Mouse (Mus musculus): ENCODE measurements around the gene Fahd1. TPM values are rescaled to one million over a fixed set of nuclear protein-coding genes. Genes with fewer than 3 reads are reported as not detected.
A peak's percentile ranks its signal among the peaks of the same experiment; 100 is the strongest.

Gene Fahd1
- polyA plus RNA-seq, 1 experiment from 2014 or later: 16.0 TPM

- Histone ChIP-seq H3K27ac (no peak overlapping the region), H3K36me3 (ENCODE audit: poor library complexity, severe bottlenecking) (peaks cover 59% of the 10 kb centered on the region), H3K4me1 (peaks cover 49% of the 10 kb centered on the region), H3K4me3 (no peak overlapping the region), H3K9me3 (replicated peaks) (no peaks in the 10 kb centered on the region), H3K4me2 (no peak overlapping the region), H3K27me3 (no peaks in the 10 kb centered on the region), H3K9ac (no peak overlapping the region)
- 87% methylated on average over 12 of the region's 12 CpGs for WGBS
- ATAC-seq: no peak
Observed at GRCm38 (mm10) chr17:24892785-24893184, 42.6 kb upstream of the Fahd1 start.

DNA sequence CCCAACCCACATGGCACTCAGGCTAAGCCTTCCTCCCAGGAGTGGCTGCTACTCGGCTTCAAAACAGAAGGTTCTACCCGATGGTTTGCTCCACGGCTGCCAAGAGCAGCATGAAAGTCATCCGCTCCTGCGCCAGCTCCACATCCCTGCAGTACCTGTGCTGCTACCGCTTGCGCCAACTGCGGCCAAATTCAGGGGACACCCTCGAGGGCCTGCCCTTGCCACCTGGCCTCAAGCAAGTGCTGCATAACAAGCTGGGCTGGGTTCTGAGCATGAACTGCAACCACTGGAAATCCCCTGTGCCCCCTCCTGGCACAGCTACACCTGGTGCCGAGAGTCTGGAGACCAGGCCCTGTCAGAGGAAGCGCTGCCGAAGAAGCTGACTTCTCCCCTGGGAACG is 41.2 kb upstream of the Fahd1 start:
- peaks cover 51% of the 10 kb centered on the region for H3K36me3 ChIP-seq (ENCODE audit: poor library complexity, severe bottlenecking)

DNA sequence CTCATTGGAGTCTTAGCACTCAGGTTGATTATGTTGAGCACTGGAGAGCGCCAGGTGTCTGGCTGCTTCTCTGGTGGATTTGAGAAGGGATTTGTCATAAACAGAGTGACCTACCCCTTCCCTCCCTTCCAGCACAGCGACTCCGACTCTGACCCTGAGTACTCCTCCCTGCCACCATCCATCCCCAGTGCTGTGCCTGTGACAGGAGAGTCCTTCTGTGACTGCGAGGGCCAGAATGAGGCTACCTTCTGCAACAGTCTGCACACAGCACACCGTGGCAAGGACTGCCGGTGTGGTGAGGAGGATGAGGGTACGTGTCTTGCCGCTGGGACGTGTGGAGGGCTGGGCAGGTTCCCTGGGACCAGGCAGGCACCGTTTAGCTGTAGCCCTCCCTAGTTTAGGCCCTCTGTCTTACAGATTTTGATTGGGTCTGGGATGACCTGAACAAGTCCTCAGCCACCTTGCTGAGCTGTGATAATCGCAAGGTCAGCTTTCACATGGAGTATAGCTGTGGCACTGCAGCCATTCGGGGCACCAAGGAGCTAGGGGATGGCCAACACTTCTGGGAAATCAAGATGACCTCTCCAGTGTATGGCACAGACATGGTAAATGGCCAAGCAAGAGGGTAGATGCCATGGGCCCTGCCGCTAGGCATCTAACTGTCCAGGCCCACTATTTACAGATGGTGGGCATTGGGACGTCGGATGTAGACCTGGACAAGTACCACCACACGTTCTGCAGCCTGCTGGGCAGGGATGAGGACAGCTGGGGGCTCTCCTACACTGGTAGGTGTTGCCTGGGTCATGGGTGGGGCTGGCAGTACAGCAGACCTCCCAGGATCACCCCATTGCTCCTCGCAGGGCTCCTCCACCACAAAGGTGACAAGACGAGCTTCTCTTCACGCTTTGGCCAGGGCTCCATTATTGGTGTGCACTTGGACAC is 40.3 kb upstream of the Fahd1 start:
- no peaks in the 10 kb centered on the region for H3K27me3 ChIP-seq
- H3K9me3 ChIP-seq (replicated peaks): no peaks in the 10 kb centered on the region
- no peak overlapping the region for H3K4me2 ChIP-seq
- H3K4me3 ChIP-seq: no peak overlapping the region
- no peak overlapping the region for H3K9ac ChIP-seq
- ATAC-seq: no peak
- H3K36me3 ChIP-seq (ENCODE audit: poor library complexity, severe bottlenecking): peaks cover 51% of the 10 kb centered on the region
- H3K27ac ChIP-seq: no peak overlapping the region
- H3K4me1 ChIP-seq: peaks cover 39% of the 10 kb centered on the region
- 89% methylated on average over 19 of the region's 19 CpGs for WGBS

More for the DNA sequence above, 41.2 kb upstream of the Fahd1 start:
- Histone ChIP-seq H3K27me3 (no peaks in the 10 kb centered on the region), H3K27ac (no peak overlapping the region), H3K9ac (no peak overlapping the region), H3K4me2 (no peak overlapping the region), H3K4me1 (peaks cover 43% of the 10 kb centered on the region), H3K4me3 (no peak overlapping the region), H3K9me3 (replicated peaks) (no peaks in the 10 kb centered on the region)
- ATAC-seq: no peak
- WGBS: 91% methylated on average over 13 of the region's 13 CpGs

- no peaks in the 10 kb centered on the region for H3K27me3 ChIP-seq
- H3K9ac ChIP-seq: no peak overlapping the region
- H3K4me3 ChIP-seq: no peak overlapping the region
- peaks cover 35% of the 10 kb centered on the region for H3K4me1 ChIP-seq
- no peak overlapping the region for H3K27ac ChIP-seq
- no peaks in the 10 kb centered on the region for H3K9me3 ChIP-seq (replicated peaks)
- no peak for ATAC-seq
- no peak overlapping the region for H3K4me2 ChIP-seq
- peaks cover 56% of the 10 kb centered on the region for H3K36me3 ChIP-seq (ENCODE audit: poor library complexity, severe bottlenecking)
- WGBS: 97% methylated on average over 3 of the region's 3 CpGs
Observed at GRCm38 (mm10) chr17:24888862-24889261, 38.7 kb upstream of the Fahd1 start.

GRCm38 (mm10) chr17:24887291-24888080 is 37.3 kb upstream of the Fahd1 start:
- Histone ChIP-seq H3K4me3 (peak overlapping the region; percentile 92), H3K27ac (0 out of 2 replicates have a peak overlapping the region, but pooled peaks have one; percentile 44), H3K4me1 (peaks cover 28% of the 10 kb centered on the region), H3K9me3 (replicated peaks) (no peaks in the 10 kb centered on the region), H3K27me3 (no peaks in the 10 kb centered on the region), H3K9ac (peak overlapping the region; percentile 86), H3K4me2 (peak overlapping the region; percentile 90), H3K36me3 (ENCODE audit: poor library complexity, severe bottlenecking) (peaks cover 57% of the 10 kb centered on the region)
- 68% methylated on average over 18 of the region's 18 CpGs for WGBS
- ATAC-seq: no peak

- WGBS: under 1% methylated on average over 18 of the region's 18 CpGs
- no peaks in the 10 kb centered on the region for H3K9me3 ChIP-seq (replicated peaks)
- peak; percentile 40; the same call in 1 of the 2 replicates for ATAC-seq
- no peaks in the 10 kb centered on the region for H3K27me3 ChIP-seq
- peak overlapping the region; percentile 90 for H3K4me2 ChIP-seq
- peaks cover 56% of the 10 kb centered on the region for H3K36me3 ChIP-seq (ENCODE audit: poor library complexity, severe bottlenecking)
- H3K4me3 ChIP-seq: peak overlapping the region; percentile 92
- peaks cover 28% of the 10 kb centered on the region for H3K4me1 ChIP-seq
- H3K27ac ChIP-seq: peak overlapping the region; percentile 44
- peak overlapping the region; percentile 86 for H3K9ac ChIP-seq
Observed at GRCm38 (mm10) chr17:24886932-24887271, 36.7 kb upstream of the Fahd1 start.

DNA sequence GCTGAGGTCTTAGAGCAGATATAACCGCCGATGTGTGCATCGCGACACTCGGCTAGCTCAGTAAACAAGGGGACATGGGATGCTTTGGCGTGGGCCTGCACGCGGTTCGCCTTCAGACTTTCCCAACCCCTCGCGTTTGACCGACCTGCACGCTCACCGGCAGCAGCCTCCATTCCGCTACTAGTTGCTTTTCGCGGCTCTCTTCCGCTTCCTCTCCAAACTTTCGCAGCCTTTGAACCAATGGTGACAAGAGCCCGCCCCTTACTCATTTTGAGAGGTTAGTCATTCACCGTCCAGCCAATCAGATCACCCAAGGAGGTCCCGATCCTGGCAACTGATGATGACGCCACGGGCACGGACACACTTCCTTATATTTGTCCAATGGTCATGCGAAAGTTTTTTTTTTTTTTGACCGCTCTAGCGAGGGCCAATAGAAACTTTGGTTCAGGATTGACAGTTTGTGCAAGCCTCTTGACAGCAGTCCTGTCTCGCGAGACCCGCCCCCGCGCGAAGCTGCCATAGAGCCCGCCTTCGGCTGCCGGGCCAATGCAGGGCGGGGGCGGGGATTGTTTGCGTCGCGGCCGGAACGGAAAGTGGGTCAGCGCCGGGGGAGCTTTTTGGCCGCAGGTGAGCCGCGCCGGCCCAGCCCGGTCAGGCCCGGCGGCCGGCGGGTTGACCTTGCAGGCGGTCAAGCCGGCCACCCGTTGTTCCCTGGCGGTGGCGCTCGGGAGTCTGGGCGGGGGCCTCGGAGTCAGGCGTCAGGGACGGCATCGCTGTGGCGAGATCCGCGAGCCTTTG is 36.2 kb upstream of the Fahd1 start, which contains the start of the genes Nubp2 and Spsb3:
TSS of gene Nubp2 (minus strand) at position 216 of the 798 bp plus-strand sequence.
TSS of gene Spsb3 (plus strand) at position 510 of the 798 bp plus-strand sequence.
- WGBS: under 1% methylated on average over 69 of the region's 69 CpGs
- H3K27me3 ChIP-seq: no peaks in the 10 kb centered on the region

DNA sequence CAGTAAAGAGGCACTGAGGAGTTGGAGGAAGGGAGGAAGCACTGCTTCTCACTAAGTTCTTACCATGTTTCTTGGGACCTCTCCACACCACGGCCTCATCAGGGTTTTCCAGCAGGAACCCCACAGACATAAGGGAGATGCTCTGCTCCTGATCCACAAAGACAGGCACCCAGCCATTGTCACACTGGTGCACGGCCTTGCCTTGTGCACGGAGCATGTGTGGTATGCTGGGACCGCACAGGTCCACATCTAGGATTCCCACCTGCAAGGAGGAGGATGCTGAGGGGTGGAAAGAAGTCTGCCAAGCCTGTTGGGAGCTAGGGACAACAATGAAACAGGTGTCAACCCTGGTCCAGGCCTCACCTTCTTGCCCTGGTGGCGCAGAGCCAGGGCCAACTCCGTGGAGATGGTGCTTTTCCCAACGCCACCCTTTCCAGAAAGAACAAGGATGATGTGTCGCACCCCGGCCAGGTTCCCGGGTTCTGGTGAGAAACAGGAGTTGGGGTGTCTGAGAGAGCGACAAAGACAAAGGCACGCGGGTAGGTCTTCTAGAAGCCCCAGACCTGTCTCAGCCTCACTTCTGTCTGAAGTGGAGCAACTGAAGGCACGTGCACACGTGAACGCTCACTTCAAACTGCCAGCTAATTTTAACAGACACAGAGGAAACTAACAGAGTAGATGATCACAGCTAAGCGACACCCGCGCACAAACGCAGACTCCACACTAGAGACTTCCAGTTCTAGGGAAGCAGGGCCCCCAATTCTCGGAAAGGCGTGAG is 35.4 kb upstream of the Fahd1 start:
- ATAC-seq: no peak
- WGBS: 22% methylated on average over 22 of the region's 22 CpGs
- Histone ChIP-seq H3K36me3 (ENCODE audit: poor library complexity, severe bottlenecking) (peaks cover 42% of the 10 kb centered on the region), H3K27ac (no peak overlapping the region), H3K4me3 (peak overlapping the region; percentile 92), H3K9me3 (replicated peaks) (no peaks in the 10 kb centered on the region), H3K4me2 (peak overlapping the region; percentile 91), H3K9ac (peak overlapping the region; percentile 71), H3K4me1 (peaks cover 28% of the 10 kb centered on the region), H3K27me3 (no peaks in the 10 kb centered on the region)

More for the DNA sequence above, 36.2 kb upstream of the Fahd1 start, which contains the start of the genes Nubp2 and Spsb3:
- Histone ChIP-seq H3K4me1 (peaks cover 28% of the 10 kb centered on the region), H3K4me2 (peak within 1 kb of the TSS; percentile 91), H3K36me3 (ENCODE audit: poor library complexity, severe bottlenecking) (peaks cover 50% of the 10 kb centered on the region), H3K27ac (peak within 1 kb of the TSS; percentile 44), H3K9me3 (replicated peaks) (no peaks in the 10 kb centered on the region), H3K9ac (peak within 1 kb of the TSS; percentile 86), H3K4me3 (peak within 1 kb of the TSS; percentile 92)
- peak; percentile 97 for ATAC-seq

GRCm38 (mm10) chr17:24884391-24884790 is 34.2 kb upstream of the Fahd1 start:
- WGBS: 76% methylated on average over 6 of the region's 6 CpGs
- Histone ChIP-seq H3K4me2 (no peak overlapping the region), H3K27ac (no peak overlapping the region), H3K4me1 (peaks cover 28% of the 10 kb centered on the region), H3K27me3 (no peaks in the 10 kb centered on the region), H3K9me3 (replicated peaks) (no peaks in the 10 kb centered on the region), H3K36me3 (ENCODE audit: poor library complexity, severe bottlenecking) (peaks cover 31% of the 10 kb centered on the region), H3K9ac (no peak overlapping the region), H3K4me3 (no peak overlapping the region)
- ATAC-seq: no peak

DNA sequence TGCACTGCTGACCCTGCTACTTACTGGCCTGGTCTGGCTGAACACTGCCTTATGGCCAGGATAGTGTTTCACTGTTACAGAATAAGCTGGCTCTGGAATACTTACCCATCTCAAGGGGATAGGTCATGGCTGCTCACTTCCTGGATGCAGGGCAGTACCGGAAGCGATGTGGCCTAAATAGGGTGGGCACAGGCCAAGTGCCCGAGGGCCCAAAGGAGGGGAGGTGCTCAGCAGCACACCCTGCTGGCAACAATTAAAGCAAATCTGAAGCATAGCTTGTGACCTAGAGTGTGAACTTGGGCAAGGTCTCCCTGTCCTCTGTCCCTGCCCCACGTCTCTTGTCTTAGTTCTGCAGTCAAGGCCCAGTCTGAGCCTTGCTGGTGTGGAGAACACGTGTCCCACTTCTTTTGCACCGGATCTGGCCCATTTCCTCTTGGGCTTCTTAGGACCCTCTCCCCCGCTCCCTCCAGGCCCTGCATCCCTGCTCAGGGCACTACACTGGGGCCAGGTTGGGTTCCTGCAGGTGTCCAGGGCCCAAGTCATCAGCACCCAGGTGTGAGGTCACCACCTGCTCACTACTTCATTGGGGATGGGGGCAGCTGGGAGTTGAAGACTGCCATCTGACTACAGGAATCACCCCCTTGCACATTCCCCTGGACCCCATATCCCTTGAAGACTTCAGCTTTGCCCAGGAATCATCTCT is 31.7 kb upstream of the Fahd1 start:
- Histone ChIP-seq H3K4me2 (no peak overlapping the region), H3K4me1 (peaks cover 11% of the 10 kb centered on the region), H3K27me3 (no peaks in the 10 kb centered on the region), H3K4me3 (no peak overlapping the region), H3K9ac (no peak overlapping the region), H3K27ac (no peak overlapping the region), H3K9me3 (replicated peaks) (no peaks in the 10 kb centered on the region), H3K36me3 (ENCODE audit: poor library complexity, severe bottlenecking) (peaks cover 23% of the 10 kb centered on the region)
- WGBS: 61% methylated on average over 7 of the region's 7 CpGs
- no peak for ATAC-seq
